Mouse (Mus musculus) heart, postnatal 0 days (tissue): ENCODE data around the gene Tmed3. TPM values are rescaled to one million over a fixed set of nuclear protein-coding genes. Genes with fewer than 3 reads are reported as not detected.

Source experiments
- ATAC-seq: fragments of 200-750 bp; cut with Nextera tagmentation; 2 replicates; pipeline ENCODE4 v1.8.0; 2017; ENCODE audit warnings: low read depth, moderate number of reproducible peaks, moderate library complexity; ENCODE audit not compliant: insufficient read depth
- DNase-seq: peaks from one replicate; pipeline ENCODE4 v3.0.0-alpha.2; 2016; ENCODE audit warnings: low spot score
- H3K27ac ChIP-seq: fragments of 300-500 bp; sonication (generic); 2 replicates; pipeline ENCODE4 v1.5.1; 2014; ENCODE audit warnings: low read depth, mild to moderate bottlenecking
- H3K27me3 ChIP-seq: fragments of 300-500 bp; sonication (generic); 2 replicates; pipeline ENCODE4 v1.6.1; 2014; ENCODE audit warnings: low read length, mixed read lengths; ENCODE audit not compliant: control insufficient read depth, insufficient read depth
- H3K36me3 ChIP-seq: fragments of 300-500 bp; sonication (generic); replicated peaks from 2 replicates; pipeline ENCODE4 v1.6.1; 2014; ENCODE audit warnings: low read length, mixed read lengths; ENCODE audit not compliant: control insufficient read depth, insufficient read depth
- H3K4me1 ChIP-seq: fragments of 300-500 bp; sonication (generic); 2 replicates; pipeline ENCODE4 v1.6.1; 2014; ENCODE audit warnings: antibody characterized with exemption; ENCODE audit not compliant: control insufficient read depth, insufficient read depth
- H3K4me2 ChIP-seq: fragments of 300-500 bp; sonication (generic); 2 replicates; pipeline ENCODE4 v1.6.1; 2014; ENCODE audit warnings: low read depth, mild to moderate bottlenecking, low read length, moderate library complexity
- H3K4me3 ChIP-seq: fragments of 300-500 bp; sonication (generic); 2 replicates; pipeline ENCODE4 v1.5.1; 2014; ENCODE audit warnings: low read depth, low read length
- H3K9ac ChIP-seq: fragments of 300-500 bp; sonication (generic); replicated peaks from 2 replicates; pipeline ENCODE4 v1.6.1; 2014; ENCODE audit warnings: low read depth, low read length, mixed read lengths
- H3K9me3 ChIP-seq: fragments of 300-500 bp; sonication (generic); replicated peaks from 2 replicates; pipeline ENCODE4 v1.6.1; 2016; ENCODE audit warnings: low read length; ENCODE audit not compliant: control insufficient read depth
- CTCF ChIP-seq: IDR thresholded peaks from 2 replicates; pipeline ENCODE4 v1.5.1; 2016; ENCODE audit warnings: antibody characterized with exemption, control low read depth, low read depth
- EP300 ChIP-seq: IDR thresholded peaks from 2 replicates; pipeline ENCODE4 v1.6.1; 2016; ENCODE audit warnings: antibody characterized with exemption, low read depth
- WGBS: fragments of 180-500 bp; shearing (Covaris S2); extraction: QIAGEN DNeasy Blood & Tissue Kit; methylation state at CpG from one replicate; pipeline ENCODE4 v1.1.7; 2014; 5-methylcytosine and 5-hydroxymethylcytosine counted together
- polyA plus RNA-seq: library from polyadenylated mRNA; unstranded; fragments of >200 nt; fragmentation: Nextera tagmentation; extraction: Ambion mirVana; gene quantifications from 2 replicates; pipeline ENCODE4 v1.2.1, GENCODE M21; 2015
- total RNA-seq: library from RNA; depleted of rRNA; stranded (reverse); fragments of >200 nt; gene quantifications from 2 replicates; pipeline ENCODE4 v1.2.3, GENCODE M21; 2014; ENCODE audit warnings: low replicate concordance; rRNA removed

Tmed3 gene
- total RNA-seq, result 72.4 and 126 TPM in 2 replicates
- 56.0 and 66.7 TPM in 2 replicates for polyA plus RNA-seq

- DNase-seq, result peak; percentile 94
Measured at GRCm38 (mm10) chr9:89704265-89705196, at the start of gene Tmed3. Tmed3 (minus strand) TSS chr9:89705068.

GRCm38 (mm10) chr9:89740041-89740440 lies 35.2 kb upstream of the Tmed3 start:
- H3K4me2 ChIP-seq, result no peak overlapping the region
- no peak overlapping the region for H3K4me3 ChIP-seq
- H3K36me3 ChIP-seq, result no peaks in the 10 kb centered on the region
- H3K27ac ChIP-seq, result no peak overlapping the region
- H3K27me3 ChIP-seq, result peaks cover 12% of the 10 kb centered on the region
- DNase-seq (no peak), ATAC-seq (no peak)
- no peak for TF ChIP-seq CTCF
- TF ChIP-seq EP300, result no peak
- H3K4me1 ChIP-seq, result no peaks in the 10 kb centered on the region
- H3K9me3 ChIP-seq, result no peaks in the 10 kb centered on the region
- no peak overlapping the region for H3K9ac ChIP-seq

More at GRCm38 (mm10) chr9:89704265-89705196, at the start of gene Tmed3:
- Histone ChIP-seq H3K4me3 (peak within 1 kb of the TSS; percentile 60), H3K9me3 (no peaks in the 10 kb centered on the region), H3K36me3 (peaks cover 24% of the 10 kb centered on the region), H3K4me2 (peak within 1 kb of the TSS; percentile 76), H3K27me3 (no peaks in the 10 kb centered on the region), H3K9ac (peak within 1 kb of the TSS; percentile 60), H3K27ac (peak within 1 kb of the TSS; percentile 62), H3K4me1 (peaks cover 7% of the 10 kb centered on the region; the same call in 1 of the 2 replicates)
- ATAC-seq, result peak; percentile 99
- 2% methylated on average over 52 of the region's 52 CpGs for WGBS
- TF ChIP-seq CTCF (peak; percentile 26), EP300 (no peak)

GRCm38 (mm10) chr9:89738295-89738694 lies 33.4 kb upstream of the Tmed3 start, which contains the start of gene Ankrd34c:
Ankrd34c (minus strand) TSS chr9:89738475.
- Histone ChIP-seq H3K27ac (no peak within 1 kb of the TSS), H3K4me2 (no peak within 1 kb of the TSS), H3K4me3 (no peak within 1 kb of the TSS), H3K27me3 (peaks cover 12% of the 10 kb centered on the region), H3K4me1 (no peaks in the 10 kb centered on the region), H3K36me3 (no peaks in the 10 kb centered on the region), H3K9ac (no peak within 1 kb of the TSS), H3K9me3 (no peaks in the 10 kb centered on the region)
- ATAC-seq (no peak), DNase-seq (no peak)
- no peak for TF ChIP-seq EP300
- no peak for TF ChIP-seq CTCF
- 2% methylated on average over 8 of the region's 8 CpGs for WGBS

GRCm38 (mm10) chr9:89737888-89738287 lies 33.0 kb upstream of the Tmed3 start:
- no peaks in the 10 kb centered on the region for H3K4me1 ChIP-seq
- no peak overlapping the region for H3K4me3 ChIP-seq
- no peak overlapping the region for H3K9ac ChIP-seq
- DNase-seq, result no peak
- no peak overlapping the region for H3K4me2 ChIP-seq
- TF ChIP-seq CTCF, result no peak
- no peak for TF ChIP-seq EP300
- ATAC-seq, result no peak
- H3K36me3 ChIP-seq, result no peaks in the 10 kb centered on the region
- H3K27me3 ChIP-seq, result peaks cover 12% of the 10 kb centered on the region
- no peaks in the 10 kb centered on the region for H3K9me3 ChIP-seq
- no peak overlapping the region for H3K27ac ChIP-seq
- 6% methylated on average over 6 of the region's 6 CpGs for WGBS

- peak; percentile 23; the same call in 1 of the 2 replicates for TF ChIP-seq CTCF
- TF ChIP-seq EP300, result no peak
- H3K9me3 ChIP-seq, result no peaks in the 10 kb centered on the region
- H3K4me1 ChIP-seq, result no peaks in the 10 kb centered on the region
- no peak overlapping the region for H3K4me3 ChIP-seq
- ATAC-seq, result no peak
- no peak overlapping the region for H3K27ac ChIP-seq
- WGBS, result 7% methylated on average over 20 of the region's 20 CpGs
- no peaks in the 10 kb centered on the region for H3K36me3 ChIP-seq
- peaks cover 12% of the 10 kb centered on the region for H3K27me3 ChIP-seq
- H3K9ac ChIP-seq, result no peak overlapping the region
- peak; percentile 20 for DNase-seq
- no peak overlapping the region for H3K4me2 ChIP-seq
Measured at GRCm38 (mm10) chr9:89736932-89737705, 32.3 kb upstream of the Tmed3 start.
